Mouse (Mus musculus) thymus, postnatal 10 days (tissue): ENCODE data around the gene Extl1.

Experiments
- DNase-seq, 2 experiments: peaks; one replicate each; pipeline ENCODE4 v3.0.0; 2021; ENCODE audit warnings: low spot score in 2 of 2

Extl1 gene

DNA sequence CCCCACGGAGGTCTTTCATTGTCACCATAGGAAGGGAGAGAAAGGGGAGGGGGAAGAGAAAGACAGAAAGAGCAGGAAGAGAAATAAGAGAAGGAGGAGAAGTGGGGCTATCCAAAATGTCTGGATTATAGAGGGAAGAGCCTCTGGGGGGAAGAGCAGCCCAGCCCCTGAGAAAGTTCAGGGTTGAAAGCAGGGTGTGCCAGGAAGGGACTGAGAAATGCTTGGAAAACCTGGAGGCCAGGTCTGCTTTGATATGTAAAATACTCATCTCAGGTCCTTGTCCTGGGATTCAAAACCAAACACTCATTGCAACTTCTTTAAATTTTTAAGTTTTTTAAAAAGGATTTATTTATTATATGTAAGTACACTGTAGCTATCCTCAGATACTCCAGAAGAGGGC is 8.0 kb upstream of the Extl1 start:
- no peak for DNase-seq

DNA sequence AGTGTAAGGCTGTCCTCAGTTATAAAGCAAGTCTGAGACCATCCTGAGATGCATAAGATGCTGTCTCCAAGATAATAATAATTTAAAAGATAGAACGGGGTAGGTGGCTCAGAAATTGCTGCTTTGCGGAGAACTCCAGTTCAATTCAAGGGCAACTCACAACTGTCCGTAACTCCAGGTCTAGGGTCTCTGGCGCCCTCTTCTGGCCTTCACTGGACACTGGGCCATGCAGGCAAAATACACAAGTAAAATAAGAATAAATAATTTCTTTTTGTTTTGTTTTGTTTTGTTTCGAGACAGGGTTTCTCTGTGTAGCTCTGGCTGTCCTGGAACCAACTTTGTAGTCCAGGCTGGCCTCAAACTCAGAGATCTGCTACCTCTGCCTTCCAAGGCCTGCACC is 4.7 kb upstream of the Extl1 start:
- peak in 1 of 2 experiments; percentile 67 for DNase-seq

DNA sequence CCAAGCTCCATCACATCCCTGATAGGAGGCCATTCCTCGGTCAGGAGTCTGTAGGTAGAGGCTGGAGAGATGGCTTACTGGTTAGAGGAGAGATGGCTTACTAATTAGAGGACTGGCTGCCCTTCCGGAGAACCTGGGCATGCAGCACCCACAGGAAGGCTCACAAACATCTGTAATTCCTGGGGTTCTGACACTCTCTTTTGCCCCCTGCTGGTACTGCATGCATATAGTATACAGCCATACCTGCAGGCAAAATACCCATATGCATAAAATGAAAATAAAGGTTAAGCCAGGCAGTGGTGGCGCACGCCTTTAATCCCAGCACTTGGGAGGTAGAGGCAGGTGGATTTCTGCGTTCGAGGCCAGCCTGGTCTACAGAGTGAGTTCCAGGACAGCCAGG is 3.6 kb upstream of the Extl1 start:
- DNase-seq, result peak in 1 of 2 experiments; percentile 54

DNA sequence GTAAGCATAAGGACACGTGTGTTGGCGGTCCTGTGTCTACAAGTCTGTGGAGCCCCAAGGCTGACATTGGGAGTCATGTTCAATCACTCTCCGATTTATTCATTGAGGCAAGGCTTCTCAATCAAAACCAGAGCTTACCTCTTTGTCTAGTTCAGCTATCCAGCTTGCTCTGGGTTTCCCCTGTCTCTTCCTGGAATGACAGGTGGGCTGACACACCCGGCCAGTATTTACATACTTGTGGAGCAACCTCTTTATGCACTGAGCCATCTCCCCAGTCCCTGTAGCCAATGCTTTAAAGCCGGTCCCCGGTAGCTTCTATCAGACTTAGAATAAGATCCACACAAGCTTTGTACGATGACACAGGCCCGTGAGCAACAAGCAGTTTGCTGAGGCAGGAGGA is 4.1 kb downstream of the Extl1 start:
- DNase-seq, result no peak

DNA sequence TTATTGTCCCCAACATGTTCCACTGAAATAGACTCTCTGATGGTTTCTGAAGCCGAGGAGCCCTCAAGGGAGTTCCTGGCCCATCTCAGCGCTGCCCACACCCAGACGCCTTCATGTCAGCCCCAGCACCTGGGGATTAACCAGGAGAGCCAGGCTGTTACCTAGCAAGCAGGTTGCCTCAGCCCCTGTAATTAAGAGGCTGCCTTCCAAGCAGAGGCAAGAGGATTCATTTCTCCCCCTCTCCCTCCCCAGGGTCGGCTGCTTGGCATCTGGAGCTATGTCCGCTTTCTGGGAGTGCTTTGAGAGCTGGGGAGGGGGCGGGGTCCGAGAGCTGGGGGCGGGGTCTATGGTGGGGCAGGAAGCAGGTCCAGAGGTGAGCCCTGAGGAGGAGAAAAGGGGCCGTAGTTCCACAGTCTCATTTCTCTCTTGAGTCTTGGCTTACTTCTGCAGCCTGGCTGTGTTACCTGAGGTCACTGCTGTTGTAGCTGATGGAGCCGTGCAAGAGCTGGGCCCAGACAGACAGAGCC is 5.5 kb downstream of the Extl1 start:
- DNase-seq, result no peak

DNA sequence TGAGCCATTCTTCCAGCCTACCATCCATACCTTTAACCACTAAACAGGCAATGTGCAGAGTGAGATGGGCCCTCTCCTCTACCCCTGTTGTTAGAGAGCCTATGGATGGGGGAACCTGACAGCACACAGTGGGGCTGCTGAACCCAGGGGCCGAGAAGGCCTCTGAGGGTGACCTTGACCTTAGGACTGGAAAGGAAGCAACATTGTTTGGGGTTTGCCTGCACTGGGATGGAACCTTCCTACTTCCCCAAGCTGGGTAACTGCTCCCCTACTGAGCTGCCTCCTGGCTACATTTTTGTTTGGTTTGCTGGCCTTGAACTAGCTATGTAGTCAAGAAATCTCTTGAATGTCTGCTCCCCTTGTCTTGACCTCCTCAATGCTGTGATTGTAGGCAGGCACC is 9.3 kb downstream of the Extl1 start:
- DNase-seq, result no peak

DNA sequence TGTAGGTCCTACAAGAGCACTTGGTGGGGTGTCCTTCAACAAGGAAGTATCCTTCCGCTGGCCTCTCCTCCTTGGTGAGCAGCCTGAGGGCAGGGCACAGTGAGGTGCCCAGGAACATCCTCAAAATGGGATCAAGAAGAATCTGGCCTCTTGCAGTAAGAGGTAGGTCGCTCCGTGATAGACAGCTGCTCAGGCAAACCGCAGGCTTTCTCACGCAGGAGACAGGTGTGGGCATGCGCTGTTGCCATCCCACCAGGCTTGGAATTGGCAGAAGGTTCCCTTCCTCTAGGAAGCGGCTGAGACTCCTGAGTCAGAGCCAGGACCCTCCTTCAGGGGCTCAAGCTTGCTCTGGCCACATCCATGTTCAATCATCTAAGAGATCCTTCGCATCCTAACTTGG is 10.4 kb downstream of the Extl1 start:
- no peak for DNase-seq

DNA sequence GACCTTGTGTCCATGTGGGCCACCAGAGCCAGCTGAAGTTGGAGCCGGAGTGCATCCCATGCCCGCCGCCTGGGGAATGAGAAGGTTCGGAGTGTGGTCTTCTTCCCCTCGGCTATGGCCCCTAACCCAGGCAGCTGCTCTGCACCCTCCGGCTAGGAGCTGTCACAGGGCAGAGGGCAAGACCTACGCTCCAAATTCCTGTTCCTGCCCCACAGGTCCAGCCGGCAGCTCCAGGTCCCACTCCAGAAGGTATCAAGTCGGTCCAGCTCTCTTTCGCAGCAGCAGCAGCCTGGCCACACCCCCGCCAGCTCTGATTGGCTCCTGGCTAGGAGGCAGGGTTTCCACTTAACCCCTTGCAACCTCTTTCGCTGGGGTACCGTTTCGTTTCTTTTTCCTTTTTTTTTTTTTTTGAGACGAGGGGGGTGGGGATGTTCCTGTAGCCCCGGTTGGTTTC is 11.3 kb downstream of the Extl1 start:
- peak; percentile 38 to 61 for DNase-seq

DNA sequence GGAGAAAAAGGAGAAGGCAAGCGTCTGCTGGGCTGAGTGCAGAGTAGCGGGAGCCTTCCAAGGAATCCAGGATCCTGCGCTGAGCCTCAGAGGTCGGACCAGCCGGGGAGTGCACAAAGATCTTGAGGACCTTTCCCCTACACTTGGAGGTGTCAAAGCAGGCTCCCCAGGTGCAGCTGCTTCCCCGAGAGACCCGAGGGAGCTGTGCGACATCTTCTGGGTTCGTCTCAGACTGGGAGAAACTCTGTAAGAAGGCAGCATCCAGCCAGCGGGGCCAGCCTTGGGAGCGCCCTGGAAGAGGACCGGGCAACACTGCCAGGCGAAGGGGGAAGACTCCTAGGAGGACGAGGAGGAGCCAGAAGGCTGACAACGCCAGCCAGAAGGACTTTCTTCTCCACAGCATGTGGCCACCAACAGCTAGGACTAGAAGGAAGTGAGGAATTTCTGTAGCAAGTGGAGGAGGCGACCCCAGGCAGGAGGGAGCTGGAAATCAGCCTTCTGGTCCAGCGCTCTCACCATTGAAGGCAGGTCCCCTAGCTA is 12.3 kb downstream of the Extl1 start:
- DNase-seq, result no peak

DNA sequence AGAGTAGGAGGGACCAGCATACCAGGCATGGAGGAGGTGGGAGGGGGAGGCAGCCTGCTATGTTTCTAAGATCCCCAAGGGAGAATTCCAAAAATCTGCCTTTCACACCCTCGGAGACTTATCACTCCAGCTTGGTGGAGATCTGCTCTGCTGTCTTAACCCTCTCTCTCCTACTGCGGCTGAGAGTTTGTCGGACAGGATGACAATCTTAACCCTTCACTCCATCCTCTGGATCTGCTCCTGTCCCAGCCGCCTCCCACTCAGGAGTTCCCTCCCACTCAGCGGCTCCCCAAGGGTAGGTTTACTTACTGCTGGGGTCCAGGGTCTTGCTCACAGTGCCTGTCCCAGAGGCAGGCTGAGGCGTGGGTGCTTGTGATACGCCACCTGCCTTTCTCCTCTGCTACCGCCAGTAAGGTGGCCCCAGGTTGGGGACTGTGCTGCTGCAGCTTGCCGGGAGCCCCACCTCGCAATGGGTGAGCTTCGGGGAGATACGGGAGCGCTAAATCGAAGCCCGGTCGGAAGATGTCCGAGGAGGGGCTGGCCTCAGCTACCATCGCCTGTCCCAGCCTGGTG is 12.9 kb downstream of the Extl1 start:
- no peak for DNase-seq

DNA sequence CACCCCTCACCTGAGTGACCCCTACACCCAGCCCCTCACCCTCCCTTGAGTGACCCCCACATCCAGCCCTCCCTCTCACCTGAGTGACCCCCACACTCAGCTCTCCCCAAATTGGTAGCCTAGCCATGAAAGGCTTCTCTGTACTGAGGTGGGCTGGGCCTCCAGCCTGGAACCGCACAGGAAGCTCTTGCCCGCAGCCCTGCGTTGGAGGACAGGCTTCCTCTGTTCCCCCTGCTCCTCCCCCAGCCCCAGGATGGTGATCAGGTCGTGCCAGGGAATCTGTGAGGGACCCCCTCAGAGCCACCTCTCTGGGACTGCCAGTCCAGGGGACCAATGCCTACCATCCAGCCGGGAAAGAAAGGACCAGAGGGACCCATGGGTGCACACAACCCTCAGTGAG is 18.4 kb downstream of the Extl1 start:
- DNase-seq, result no peak

DNA sequence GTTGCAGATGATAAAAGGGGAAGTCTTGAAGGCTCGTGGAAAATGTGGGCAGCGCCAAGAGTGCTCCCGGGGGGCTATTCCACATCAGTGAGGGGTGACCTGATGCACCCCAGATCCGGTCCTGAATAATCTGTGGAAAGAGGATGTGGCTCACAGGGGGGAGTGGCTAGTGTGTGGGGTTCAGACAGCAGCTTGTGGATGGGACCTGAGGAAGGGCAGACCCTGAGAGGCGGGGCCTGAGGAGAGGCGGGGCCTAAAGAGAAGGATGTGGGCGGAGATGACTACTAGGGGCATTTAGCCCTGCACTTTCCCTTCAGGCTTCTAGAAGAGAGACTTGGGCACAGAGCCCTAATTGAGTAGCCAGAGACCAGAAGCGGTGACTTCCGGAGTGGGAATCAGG is 21.1 kb downstream of the Extl1 start:
- peak; percentile 68 to 69 for DNase-seq

DNA sequence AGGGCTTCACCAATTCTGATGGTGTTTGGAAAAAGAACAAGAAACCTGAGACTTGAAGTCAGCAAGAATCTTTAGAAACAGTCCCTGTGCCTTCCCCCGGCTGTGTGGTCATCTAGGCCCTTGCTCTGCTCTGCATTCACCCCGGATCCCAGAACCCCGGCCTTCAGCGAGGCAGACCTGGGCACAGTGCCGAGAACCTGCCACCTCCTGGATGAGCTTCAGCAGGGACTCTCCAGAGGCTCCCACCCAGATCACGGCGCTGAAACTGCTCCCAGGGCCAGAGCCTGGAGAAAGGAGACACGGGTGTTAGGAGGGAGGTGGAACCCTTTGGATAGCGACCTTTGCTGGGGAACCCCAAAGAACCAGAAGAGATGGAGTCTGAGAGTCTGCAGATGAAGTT is 21.5 kb downstream of the Extl1 start:
- DNase-seq, result no peak

DNA sequence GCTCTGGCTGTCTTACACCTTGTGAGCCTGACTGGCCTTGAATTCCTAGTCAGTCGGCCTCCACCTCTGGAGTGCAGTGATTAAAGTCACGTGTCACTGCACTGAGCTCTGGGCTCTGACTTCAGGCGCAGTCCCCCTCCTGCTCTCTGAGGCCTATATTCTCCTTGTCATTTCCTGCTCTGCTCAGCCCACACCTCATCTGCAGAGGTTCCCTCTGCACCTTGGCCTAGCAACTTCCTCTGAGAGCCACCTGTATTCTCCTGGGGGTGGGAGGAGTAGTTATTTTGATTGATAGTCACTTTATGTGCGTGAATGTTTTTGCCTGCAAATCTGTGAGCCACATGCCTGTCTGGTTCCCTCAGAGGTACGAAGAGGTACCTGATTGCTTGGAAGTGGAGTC is 22.4 kb downstream of the Extl1 start:
- no peak for DNase-seq

DNA sequence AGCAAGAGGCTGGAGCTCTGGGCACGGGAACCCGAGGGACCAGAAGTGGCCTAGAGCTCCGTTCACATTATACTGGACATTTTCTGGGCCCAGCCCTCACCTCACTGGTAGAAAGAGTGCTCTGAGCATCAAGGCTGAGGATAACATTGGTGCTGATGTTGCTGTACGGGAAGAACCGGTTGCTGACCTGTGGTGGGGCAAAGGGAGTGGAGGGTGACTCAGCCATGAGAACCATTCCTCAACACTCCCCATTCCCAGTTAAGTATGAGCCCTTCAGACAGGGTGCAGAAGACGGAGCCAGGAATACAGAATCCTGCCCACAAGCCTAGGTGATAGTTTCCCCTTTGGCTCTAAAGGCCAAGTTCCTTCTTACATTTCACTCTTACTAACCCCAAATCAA is 24.0 kb downstream of the Extl1 start:
- no peak for DNase-seq

DNA sequence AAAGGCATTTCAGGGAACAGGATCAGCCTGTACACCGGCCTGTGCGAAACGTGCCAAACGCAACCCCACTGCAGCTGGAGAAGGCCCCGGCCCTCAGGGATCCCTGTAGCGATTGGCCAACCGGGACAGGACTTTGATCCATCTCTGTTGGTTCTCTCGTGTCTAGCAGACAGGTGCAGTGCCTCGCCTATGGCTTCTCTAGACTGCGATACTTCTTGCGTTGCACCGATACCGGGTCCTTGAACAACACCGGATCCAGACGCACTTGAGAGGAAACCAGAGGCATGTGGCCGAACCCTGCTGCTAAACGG is 26.2 kb downstream of the Extl1 start:
- no peak for DNase-seq

DNA sequence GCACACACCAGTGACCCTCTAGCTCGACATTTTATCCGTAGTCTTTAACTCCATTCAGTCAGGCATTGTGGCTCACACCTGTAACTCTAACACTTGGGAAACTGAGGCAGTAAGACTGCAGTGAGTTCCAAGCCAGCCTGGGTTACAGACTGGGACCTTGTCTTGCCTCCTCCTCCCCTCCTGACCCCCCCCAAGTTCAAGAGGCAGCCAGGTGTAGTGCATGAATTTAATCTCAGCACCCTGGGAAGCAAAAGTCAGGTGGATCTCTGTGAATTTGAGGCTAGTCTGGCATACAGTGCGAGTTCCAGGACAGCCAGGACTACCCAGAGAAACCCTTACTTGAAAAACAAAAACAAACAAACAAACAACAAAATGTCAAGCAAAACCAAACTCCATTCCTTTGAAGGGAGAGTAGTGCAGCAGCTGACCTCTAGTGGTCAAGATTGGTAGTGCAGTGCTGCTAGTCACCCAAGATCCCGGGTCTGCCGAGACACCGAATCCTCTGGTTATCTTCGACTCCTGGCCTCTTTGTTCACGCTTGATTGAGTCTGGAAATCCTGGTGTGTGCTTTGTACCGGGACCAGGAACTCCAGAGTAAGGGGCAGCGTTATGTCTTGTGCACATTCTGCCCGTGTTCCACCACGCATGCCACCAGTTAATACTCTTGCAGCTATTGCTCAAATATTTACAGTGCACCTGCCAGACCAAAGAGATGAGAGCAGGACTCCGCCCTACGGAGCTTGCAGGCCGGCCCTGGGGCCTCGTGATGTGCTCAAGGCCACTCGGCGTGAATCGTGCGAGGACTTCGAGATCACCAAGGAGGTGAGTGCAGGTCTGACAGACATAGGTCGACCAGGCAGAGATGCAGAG is 26.8 kb downstream of the Extl1 start:
- peak; percentile 36 to 79 for DNase-seq

DNA sequence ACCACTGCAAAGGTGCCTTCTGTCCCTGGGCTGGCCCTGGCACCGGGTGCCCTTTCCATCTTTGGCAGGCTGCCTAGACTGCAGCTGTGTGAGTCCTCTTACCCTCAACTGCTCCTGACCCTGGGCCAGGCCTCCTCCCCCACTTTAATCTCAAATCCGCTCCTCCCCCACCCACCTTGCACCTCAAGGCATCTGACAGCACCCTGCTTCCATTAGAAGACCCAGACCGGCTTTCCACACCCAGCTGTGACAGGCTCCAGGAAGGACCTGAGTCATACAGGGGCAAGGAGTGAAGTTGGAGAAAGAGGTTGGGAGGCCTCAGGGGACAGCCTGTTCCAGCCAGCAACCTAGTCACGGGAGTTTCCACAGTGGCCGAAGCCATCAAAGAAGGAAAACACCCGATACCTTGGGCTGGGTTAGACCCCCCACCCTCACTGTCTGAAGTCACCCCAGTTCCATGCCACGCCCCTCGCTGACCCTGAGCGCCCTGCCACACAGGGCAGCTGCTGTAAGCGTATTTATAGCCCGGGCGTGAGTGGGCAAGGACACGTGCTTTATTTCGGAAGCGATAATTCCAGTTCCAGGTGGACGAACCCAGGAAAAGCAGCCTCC is 27.7 kb downstream of the Extl1 start:
- no peak for DNase-seq

DNA sequence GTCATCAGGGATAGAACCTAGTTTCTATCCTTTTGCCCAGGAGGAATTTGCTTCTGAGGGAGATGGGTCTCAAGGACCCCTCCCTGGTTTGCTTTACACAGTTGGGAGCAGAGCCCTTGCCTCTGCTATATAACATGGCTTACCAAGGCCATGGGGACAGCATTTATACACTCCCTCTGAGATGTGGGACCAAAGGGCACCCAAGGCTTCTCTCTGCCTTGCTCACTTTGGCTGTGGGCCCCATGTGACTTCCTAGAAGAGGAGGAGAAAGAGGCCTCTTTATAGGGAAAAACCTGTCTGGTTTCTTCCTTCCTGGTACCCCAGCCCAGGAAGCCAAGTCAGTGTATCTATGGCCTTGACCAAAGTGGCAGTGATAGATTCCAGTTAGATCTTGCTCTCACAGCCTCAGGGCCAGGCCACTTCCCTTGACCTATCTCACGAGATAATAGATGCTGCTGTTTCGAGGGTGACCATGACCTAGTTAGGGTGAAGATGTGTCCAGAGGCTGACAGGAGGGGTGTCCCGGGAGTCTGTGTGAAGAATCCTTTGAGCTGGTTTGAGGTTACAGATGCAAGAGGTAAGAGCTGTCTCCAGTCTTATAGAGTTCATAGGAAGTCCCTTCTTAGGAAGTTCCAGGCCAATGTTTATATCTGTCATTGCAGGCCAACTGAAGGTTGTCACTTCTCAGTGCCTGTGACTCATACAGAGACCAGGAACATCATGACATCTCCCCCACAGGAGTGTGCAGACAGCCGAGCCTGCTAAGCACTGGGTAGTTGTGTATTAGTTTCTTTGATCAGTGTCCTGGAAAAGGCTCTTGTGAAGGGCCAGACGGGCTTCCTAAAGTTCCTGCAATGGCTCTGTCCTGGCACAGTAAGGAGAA is 29.9 kb downstream of the Extl1 start:
- no peak for DNase-seq

DNA sequence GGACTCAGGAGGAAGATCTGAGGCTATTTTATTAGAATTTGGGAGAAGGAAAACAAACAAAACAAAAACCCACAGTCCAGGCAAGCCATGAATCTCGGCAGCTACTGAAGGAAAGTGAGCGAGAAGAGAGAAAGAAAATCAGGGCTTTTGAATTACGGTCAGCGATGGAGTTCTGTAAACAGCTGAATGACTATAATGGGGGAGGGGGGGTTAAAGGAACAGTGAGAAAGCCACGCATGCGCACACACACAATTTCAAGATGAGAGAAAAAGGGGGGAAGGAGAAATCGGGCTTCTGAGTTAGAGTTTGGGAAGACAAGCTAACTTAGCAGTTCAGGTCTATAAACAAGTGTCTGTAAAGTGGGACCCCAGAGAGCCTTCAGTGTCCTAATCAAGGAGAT is 30.7 kb downstream of the Extl1 start:
- DNase-seq, result no peak

DNA sequence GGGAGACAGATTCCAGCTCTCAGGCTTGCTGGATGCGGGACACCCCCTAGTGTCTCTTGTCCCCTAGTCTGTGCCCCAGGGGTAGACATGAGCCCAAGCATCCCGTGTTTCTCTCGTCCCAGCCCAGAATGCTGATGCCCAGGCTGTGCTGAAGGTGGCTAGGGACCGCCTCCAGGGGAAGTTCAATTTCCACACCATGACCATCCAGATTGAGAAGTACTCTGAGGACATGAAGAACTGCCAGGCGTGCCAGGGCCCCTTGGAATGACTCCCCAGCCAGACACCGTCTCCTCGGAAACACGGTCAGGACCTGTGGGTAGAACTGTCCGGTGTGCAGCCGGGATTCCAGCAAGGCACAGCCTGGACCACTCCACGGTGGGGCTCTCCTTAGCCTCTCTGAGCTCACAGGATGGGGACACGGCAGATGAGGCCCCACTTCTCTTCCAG is 31.4 kb downstream of the Extl1 start:
- no peak for DNase-seq
